Mouse (Mus musculus) frontal cortex, adult 2 months (tissue): ENCODE results near the gene Ints1. TPM values are rescaled to one million over a fixed set of nuclear protein-coding genes. Genes with fewer than 3 reads are reported as not detected.

ENCODE experiments used
- DNase-seq, 2 experiments: peaks; one replicate each; pipeline ENCODE4 v3.0.0; 2022; ENCODE audit warnings: low spot score in 1 of 2; ENCODE audit errors: extremely low spot score in 1 of 2
- polyA plus RNA-seq: library from polyadenylated mRNA; depleted of rRNA; stranded (reverse); fragments of >200 nt; gene quantifications from 2 replicates; pipeline ENCODE4 v1.2.3, GENCODE M21; 2012; rRNA removed

Gene Ints1
- polyA plus RNA-seq, result 70.4 and 73.5 TPM in 2 replicates

DNA sequence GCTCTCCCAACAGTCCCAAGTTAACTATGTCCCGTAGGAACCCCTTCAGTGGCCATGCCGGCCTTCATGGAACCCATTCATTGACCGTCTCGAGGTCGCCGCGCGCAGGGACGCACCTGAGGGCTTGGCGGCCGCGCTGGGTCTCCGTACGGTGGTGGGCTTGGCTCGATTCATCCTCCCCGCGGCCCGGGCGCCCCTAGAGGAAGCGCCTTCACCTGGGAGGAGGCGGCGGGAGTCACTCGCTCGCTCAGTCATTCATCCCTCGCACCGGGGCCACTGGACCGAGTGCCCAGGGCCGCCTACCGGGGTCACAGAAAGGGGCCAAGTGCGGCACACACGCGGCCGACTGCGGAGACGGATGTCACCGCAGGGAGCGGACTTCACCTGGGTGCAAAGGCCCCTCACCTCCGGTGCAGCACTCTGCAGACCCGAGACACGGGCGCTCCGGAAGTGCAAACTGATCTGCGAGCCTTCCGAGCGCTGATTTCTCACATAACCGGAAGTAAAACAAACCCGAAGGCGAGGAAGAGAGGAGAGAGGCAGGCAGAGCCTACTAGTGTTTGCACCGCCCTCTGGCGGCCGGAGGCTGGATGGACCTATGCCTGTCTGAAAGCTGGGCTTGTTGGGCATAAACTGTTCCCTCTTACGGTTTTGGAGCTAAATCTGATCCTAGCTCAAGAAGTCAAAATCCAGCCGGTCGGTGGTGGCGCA is at the start of gene Ints1:
TSS of gene Ints1 (minus strand) at position 459 of the 711 bp plus-strand sequence.
- peak; percentile 95 to 99 for DNase-seq

DNA sequence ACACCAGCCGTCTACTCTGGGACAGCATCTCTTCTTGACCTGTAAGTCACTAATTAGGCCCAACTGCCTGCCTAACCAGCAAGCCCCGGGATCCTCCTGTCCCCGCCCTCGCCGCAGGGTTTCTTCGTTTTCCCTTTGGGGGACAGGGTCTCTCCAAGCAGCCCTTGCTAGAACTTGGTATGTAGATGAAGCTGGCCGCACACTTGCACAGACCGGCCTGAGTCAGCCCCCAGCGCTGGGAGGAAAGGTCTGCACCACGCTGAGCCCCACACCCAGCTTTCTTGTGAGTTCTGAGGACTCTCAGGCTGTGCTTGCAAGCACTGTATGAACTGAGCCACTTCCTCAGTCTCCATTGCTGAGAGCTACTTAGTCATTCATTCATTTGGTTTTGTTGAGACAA is 49.1 kb upstream of the Ints1 start:
- DNase-seq, result no peak

DNA sequence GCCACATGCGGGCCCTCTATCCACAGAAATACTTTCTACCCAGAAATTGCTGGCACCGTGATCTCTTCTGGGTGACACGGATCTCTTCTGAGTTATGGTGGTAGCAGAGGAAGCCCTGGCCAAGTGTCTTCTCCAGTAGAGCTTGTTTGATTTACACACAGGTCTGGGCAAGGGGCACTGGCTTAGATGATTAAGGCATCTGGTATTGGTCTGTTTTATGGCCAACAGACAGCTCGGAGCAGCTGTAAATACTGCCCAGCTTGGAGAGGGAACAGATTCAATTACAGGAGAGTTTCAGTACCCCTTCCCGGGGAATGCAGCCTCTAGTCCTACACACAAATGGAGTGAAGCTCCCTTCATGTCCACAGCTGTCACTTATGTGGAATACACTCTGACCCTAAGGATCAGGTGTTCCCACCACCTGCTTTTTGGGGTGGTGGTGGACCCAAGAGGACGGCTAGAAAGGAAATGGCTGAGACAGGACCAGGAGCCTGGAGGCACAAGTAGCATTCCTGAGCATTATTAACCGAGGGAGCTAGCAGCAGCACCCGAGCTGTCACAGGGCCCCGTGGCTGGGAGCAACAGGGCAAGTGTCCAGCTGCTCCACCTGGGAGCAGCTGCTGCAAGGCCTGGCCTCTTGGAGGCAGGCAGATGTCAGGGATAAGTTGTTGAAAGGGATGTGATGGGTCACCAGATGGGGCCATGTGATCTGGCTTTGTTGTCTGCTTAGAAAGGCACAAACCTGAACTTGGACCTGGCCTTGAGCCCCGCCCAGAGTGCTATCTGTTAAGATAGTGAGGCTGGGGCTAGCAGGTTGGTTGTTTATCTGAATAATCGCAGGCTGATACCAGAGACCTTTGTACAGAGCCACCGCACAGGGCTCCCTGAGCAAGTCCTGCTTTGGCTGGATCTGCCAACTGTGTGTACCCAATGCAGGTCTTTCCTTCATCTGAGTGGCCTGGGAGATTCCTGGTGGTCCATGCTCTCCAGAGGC is 46.3 kb upstream of the Ints1 start:
- no peak for DNase-seq

DNA sequence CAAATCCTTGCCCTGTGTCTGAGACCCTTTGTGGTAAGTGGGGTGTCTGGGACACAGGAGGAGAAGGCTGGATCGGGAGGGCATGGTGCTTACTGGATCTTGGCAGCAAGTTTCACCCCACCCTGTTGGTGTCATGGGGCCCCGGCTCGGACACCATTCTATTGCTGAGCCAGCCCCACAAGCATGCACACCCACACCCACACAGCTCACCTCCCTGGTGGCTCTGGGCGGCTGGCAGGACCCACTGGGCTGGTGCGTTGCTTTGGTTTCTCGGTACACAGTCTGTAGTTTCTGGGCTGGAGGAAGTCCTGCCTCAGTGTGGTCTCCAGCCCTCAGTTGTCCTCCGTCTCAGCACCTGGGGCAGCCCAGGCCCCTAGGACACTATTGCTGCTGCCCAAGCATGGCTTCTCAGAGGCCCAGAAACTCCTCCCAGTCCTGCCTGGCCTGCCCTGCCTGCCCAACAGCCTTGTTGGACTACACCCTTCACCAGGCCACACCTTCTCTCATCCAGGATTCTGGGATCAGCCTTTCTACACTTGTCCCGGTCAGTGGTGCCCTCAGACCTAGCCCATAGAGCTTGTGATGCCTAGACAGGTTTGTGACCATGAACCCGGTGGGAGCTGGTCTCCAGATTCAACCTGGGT is 44.2 kb upstream of the Ints1 start, which contains the start of gene Tmem184a:
TSS of gene Tmem184a (minus strand) at position 380 of the 644 bp plus-strand sequence.
- no peak for DNase-seq

DNA sequence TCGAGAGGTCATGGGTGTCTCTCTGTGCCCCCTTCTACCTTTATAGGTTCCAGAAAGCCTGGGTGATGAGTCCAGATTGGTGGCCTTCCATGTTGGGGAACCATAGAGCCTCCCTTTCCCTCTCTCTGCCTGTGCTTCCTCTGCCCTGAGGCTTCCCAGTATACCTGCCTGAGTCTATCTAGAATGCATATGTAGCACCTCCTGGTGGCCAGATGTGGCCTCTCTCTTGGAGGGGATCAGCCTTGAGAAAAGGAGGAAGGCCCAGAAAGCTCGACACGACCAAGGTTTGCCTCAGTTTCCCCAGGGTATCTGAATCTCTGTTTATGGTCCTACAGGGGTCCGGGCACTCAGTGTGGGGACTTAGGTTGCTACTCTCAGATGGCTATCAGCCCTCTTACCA is 43.3 kb upstream of the Ints1 start:
- DNase-seq, result peak in 1 of 2 experiments; percentile 59

DNA sequence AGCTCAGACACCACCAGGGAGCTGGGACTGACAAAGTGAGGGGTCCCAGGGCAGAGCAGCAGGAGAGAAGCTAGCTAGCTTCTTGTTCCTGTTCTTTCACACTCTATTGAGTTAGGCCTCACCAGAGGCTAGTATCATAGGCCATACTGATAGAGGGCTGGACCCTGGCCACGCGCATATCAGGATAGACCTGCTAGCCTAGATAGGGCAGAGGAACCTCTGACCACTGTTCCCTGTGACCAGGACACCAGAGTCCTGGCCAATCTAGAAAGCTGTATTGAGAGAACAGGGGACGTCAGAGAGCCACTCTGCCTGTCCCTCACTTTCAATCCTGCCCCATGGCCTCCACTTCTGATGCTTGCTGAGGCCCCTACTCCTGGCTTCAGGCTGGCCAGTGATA is 42.6 kb upstream of the Ints1 start:
- DNase-seq, result no peak

DNA sequence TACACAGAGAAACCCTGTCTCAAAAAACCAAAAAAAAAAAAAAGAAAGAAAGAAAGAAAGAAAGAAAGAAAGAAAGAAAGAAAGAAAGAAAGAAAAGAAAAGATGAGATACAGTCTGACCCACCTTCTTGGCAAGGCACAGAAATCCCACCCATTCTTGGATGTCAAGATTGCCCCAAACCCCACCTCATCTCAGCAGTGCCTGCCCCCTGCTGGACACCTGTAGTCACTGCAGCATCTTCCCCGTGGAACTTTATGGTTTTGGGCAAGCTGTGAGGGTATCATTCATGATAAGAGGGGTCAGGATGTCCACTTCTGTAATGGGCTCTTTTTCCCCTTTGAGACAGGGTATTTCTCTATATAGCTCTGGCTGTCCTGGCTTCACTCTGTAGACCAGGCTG is 41.8 kb upstream of the Ints1 start:
- DNase-seq, result no peak

DNA sequence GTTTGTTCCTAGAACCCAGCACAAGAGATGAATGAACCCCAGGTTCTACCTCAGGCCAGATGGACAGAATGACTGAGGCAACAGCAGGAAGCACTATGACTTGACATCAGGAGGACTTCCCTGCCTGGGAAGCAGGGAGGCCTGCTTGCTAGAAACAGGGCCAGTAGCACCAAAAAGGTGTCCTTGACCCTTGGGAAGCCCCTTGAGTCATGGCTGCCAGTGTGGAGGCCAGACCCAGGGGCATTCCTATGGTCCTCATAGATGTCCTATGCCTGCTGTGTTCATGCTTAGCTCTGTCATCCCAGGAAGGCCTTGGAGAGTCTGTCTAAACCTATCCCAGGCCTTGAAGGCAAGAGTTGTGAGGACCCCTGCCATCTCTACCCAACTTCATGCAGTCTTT is 41.0 kb upstream of the Ints1 start:
- no peak for DNase-seq

DNA sequence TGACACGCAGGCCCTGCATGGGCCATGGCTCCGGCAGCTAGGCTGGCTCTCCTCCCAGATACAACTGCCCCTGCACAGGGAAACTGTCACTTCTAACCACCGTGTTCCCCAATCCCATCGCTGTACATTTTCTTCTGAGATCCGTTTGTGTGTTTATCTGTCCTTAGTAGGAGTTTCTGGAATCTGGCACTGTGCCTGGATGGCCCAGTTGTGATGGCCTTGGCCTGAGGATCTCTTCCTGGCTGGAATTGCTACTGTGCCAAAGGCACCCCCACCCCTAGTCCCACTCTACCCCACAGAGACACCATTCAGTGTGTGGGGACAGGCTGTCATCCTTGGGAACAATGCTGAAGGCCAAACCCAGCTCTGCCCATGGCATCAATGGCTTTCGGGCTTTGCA is 40.5 kb upstream of the Ints1 start:
- no peak for DNase-seq

DNA sequence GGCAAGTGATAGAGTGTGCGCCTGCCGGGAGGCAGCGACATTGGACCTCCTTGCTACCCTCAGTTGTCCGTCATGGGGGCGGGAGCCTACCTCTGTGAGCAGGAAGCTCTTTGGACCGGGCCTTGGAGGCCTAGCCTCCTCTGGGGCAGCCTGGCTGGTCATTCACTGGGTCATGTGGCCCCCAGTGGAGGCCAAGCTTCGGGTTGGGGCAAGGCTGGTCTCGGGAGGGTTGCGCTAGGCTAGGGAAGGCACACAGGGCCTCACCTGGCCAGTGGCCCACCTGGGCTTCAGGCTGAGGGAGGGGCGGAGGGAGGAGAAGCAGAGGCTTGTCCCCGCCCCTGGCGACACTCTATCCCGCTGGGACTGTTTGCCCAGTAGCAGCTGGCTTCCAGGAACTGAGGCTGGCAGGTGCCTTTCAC is 38.5 kb upstream of the Ints1 start:
- DNase-seq, result no peak

DNA sequence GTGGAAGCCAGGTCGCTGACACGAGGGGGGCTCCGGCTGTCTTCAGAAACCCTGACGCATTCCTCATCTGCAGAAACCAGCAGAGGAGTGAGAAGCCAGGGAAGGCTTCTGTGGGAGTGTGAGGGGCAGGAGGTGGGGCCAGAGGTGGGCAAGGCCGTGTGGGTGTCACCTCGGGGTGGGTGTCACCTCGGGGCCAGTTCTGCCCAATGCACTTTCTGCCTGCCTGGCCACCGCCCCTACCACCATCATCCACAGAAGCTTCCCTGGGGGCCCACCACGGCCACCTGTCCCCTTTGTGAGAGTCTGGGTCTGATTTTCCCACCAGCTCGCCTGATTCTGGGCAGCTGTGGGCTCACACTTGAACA is 37.6 kb upstream of the Ints1 start:
- no peak for DNase-seq

DNA sequence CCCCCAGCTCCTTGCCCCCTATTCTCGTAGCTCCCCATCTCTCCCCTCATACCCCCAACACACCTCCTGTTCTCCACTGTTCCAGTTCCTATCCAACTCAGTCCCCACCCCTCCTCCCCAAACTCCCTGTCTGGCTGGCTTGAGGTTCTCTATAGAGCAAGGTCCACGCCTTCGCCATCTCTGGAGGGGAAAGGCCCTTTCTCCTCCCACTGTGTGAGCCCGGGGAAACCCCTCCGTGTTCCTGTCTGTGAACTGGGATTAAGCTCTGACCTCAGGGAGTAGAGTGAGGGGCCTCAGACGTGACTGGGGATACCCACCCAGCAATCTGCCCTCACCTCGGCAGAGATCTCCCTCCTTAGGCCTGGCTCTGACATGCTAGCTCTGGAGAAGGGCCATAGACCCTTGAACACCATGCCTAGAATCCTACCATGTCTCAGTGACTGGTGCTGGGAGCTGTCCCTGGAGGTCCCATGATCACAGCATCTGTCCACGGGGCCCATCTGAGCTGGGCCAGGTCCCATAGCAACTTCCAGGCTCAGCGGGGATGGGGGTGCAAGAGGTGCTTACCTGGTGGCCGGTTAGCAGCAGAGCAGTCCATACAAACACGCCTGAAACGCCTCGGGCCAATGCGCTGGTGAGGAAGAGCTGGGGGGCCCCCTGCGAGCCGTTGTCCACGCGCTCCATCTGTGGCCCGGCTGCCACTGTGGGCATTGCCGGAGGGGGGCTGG is 37.1 kb upstream of the Ints1 start:
- no peak for DNase-seq

DNA sequence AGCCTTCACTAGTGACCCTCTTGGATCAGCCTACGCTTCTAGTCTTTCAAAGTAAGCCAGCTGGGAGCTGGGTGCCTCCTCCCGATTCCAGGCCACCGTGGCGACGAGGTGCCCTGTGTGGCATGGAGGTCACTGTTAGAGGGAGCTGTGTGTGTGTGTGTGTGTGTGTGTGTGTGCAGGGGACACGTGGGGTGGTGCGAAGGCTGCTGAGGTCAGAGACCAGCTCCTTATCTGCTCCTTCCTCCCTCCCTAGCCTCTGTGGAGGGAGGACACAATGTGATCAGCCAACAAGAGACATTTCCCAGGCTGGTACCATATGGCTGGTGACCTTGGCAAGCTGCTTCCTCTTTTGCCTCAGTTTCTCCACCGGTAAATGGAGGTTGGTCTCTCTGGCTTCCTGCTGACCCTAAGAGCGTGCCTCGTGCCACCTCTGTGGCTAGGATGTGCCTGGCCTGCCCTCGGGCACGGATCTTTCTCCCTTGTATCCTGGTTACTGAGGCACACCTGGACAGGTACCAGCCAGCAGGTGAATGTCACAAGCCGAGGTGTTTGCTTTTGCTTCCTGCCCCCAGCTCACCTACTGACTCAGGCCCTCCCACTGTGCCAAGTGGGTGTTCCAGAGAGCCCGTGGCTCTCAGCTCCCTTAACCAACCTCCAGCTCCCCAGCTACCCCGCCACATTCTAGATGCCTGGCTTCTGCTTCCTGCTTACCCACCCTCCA is 36.4 kb upstream of the Ints1 start:
- DNase-seq, result no peak

DNA sequence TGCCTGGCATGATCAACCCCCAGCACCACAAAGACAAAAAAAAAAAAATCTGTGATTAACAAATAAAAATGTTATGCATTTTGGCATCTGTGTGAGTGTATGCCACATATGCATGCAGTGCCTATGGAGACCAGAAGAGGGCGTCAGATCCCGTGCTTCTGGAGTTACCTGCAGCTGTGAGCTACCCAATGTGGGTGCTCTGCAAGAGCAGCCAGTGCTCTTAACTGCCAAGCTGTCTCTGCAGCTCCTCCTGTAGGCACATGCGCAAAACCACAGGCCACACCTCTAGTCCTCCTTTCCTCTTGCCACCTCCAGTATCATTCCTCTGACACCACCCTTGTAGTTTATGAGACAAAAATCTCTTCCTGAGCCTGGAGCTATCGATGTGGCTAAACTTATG is 33.9 kb upstream of the Ints1 start:
- no peak for DNase-seq

DNA sequence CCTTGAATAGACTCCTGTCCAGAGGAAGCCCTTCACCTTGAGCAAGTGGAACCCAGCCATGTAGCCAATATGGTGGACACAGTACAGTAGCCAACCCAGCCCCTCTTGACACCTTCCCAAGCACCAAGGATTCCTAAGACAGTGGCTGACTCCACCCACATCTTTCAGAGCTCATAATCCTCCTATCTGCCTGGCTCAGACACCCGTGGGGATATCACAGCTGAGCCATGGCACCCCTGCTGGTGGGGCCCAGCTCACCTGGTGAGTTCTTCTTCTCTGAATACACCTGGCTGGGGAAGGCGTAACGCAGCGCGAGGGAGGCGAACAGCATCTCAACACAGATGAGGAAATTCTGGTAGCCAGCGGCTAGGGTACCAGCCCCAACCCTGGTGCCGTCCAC is 30.4 kb upstream of the Ints1 start:
- DNase-seq, result no peak

DNA sequence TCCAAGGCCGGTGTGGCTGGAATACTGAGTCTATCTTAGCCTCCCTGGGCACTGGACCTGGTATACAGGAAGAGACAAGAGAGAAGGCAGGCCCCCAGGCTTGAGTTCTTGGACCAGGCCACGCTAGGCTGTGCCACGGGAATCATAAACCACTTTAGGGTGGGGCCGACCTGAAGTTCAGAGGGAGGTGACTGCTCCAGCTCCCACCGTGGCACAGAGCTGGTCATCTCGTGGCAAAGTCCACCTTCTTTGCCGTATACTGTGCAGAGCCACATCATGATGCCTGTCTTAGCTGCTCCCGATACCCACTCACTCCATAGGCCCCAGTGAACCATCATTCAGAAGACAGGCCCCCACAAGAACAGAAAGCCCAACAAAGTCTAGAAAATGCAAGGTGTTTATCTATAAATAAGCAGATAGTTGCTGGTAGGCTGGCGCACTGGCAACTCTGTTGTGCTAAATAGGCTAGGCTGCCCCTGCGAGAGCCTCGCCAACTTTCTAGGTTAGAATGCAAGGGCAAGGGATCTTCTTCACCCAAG is 29.2 kb upstream of the Ints1 start:
- DNase-seq, result no peak

DNA sequence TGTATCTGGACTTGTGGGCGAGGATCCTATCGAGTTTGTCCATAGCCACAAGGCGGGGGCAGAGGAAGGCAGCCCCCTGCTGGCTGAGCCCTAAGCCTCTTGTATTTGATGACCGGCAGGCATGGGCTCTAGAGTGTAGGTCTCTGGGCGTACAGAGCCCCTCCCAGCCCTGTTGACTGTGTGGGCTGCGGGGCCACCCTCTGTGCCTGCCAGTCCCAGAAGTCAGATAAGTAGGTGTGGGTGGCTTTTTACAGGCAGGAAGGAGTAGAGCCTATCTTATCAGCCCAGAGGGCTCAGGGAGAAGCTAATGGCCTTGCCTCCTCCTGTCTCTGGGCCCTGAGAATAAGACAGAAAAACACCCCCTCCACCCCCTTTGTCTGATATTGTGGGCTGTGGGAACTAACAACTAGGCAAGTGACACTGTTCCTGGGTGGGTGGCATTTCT is 28.7 kb upstream of the Ints1 start:
- DNase-seq, result no peak

DNA sequence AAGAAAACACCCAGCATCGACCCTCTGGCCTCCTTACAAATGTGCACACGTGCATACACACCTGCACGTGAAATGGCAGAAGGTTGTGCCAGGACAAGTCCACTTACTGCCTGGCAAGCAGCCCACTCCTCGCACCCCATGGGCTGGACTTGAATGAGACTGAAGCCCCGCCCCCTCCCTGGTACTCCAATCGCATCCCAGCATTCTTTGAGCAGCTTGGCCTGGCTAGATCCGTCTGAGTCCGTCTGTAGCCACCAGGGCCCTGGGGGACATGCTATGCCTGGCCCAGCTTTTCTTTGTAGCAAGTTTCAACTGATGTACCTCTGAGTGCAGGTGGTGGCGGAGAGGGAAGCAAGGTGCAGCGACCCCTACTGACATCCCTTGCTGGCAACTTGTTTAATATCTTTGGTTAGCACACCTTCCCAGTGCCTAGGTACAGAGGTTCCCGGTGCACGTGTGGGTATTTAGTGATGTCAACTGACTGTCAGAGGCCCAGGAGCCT is 28.2 kb upstream of the Ints1 start:
- no peak for DNase-seq

DNA sequence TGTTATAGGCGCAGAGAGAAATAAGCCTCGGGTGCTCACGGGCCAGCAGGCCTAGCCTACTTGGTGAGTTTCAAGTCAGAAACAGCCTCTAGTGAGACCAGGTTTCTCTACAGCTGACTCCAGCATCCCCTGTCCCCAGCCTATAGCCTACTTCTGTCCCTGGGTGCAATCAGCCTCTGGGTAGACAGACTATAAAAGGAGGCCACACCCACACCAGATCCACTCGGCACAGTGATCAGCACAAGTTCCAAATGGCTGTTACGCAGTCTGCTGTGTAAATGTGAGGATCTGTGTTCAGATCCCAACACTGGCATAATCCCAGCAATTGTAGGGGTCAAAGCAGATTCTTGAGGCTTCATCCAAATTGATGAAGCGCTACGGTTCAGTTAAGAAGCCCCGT is 27.7 kb upstream of the Ints1 start:
- no peak for DNase-seq
